Mouse (Mus musculus) stomach, embryonic 15.5 days (tissue): ENCODE results near the gene Fchsd2. TPM values are rescaled to one million over a fixed set of nuclear protein-coding genes. Genes with fewer than 3 reads are reported as not detected.

ENCODE experiments used
- ATAC-seq: fragments of 200-750 bp; cut with Nextera tagmentation; 2 replicates; pipeline ENCODE4 v1.8.0; 2017; ENCODE audit warnings: low read depth, moderate number of reproducible peaks, moderate TSS enrichment; ENCODE audit not compliant: insufficient read depth, low FRiP score
- H3K27ac ChIP-seq: fragments of 300-500 bp; sonication (generic); 2 replicates; pipeline ENCODE4 v1.5.1; 2015; ENCODE audit warnings: mild to moderate bottlenecking, inconsistent platforms
- H3K27me3 ChIP-seq: fragments of 300-500 bp; sonication (generic); replicated peaks from 2 replicates; pipeline ENCODE4 v1.6.1; 2015; ENCODE audit warnings: inconsistent platforms
- H3K36me3 ChIP-seq: fragments of 300-500 bp; sonication (generic); 2 replicates; pipeline ENCODE4 v1.6.1; 2015; ENCODE audit warnings: inconsistent platforms
- H3K4me1 ChIP-seq: fragments of 300-500 bp; sonication (generic); 2 replicates; pipeline ENCODE4 v1.6.1; 2015; ENCODE audit warnings: inconsistent platforms
- H3K4me2 ChIP-seq: fragments of 300-500 bp; sonication (generic); 2 replicates; pipeline ENCODE4 v1.6.1; 2015; ENCODE audit warnings: mild to moderate bottlenecking, inconsistent platforms
- H3K4me3 ChIP-seq: fragments of 300-500 bp; sonication (generic); replicated peaks from 2 replicates; pipeline ENCODE4 v1.5.1; 2015; ENCODE audit warnings: inconsistent platforms
- H3K9ac ChIP-seq: fragments of 300-500 bp; sonication (generic); 2 replicates; pipeline ENCODE4 v1.6.1; 2015; ENCODE audit warnings: inconsistent platforms
- H3K9me3 ChIP-seq: fragments of 300-500 bp; sonication (generic); 2 replicates; pipeline ENCODE4 v1.6.1; 2016; ENCODE audit warnings: inconsistent platforms
- WGBS: fragments of 180-500 bp; shearing (Covaris S2); methylation state at CpG from one replicate; pipeline ENCODE4 v1.1.7; 2015; 5-methylcytosine and 5-hydroxymethylcytosine counted together
- polyA plus RNA-seq: library from polyadenylated mRNA; unstranded; fragments of >200 nt; fragmentation: Nextera tagmentation; extraction: Ambion mirVana; gene quantifications from 2 replicates; pipeline ENCODE4 v1.2.1, GENCODE M21; 2015

The Fchsd2 gene
- polyA plus RNA-seq, 1 experiment from 2014 or later, result 20.0 TPM

GRCm38 (mm10) chr7:101324142-101324962 lies 231.7 kb downstream of the Fchsd2 start:
- Histone ChIP-seq H3K9ac (no peak overlapping the region), H3K27ac (peak overlapping the region; percentile 61; the same call in 1 of the 2 replicates)

GRCm38 (mm10) chr7:101326006-101326405 lies 233.3 kb downstream of the Fchsd2 start:
- no peak overlapping the region for H3K27ac ChIP-seq
- 67% methylated on average over 5 of the region's 5 CpGs for WGBS

More at GRCm38 (mm10) chr7:101324142-101324962, 231.7 kb downstream of the Fchsd2 start:
- Histone ChIP-seq H3K4me2 (peak overlapping the region; percentile 94), H3K4me1 (peaks cover 42% of the 10 kb centered on the region), H3K9me3 (no peaks in the 10 kb centered on the region), H3K4me3 (peak overlapping the region; percentile 80; the same call in 1 of the 2 replicates), H3K36me3 (0 out of 2 replicates have a peak, but pooled peaks cover 4% of the 10 kb centered on the region), H3K27me3 (no peaks in the 10 kb centered on the region)
- 42% methylated on average over 6 of the region's 6 CpGs for WGBS
- ATAC-seq, result no peak

GRCm38 (mm10) chr7:101327263-101327662 lies 234.6 kb downstream of the Fchsd2 start:
- no peak for ATAC-seq

More at GRCm38 (mm10) chr7:101326006-101326405, 233.3 kb downstream of the Fchsd2 start:
- Histone ChIP-seq H3K9me3 (no peaks in the 10 kb centered on the region), H3K4me1 (peaks cover 44% of the 10 kb centered on the region; the same call in 1 of the 2 replicates), H3K36me3 (0 out of 2 replicates have a peak, but pooled peaks cover 4% of the 10 kb centered on the region), H3K27me3 (no peaks in the 10 kb centered on the region), H3K4me3 (no peak overlapping the region), H3K4me2 (0 out of 2 replicates have a peak overlapping the region, but pooled peaks have one; percentile 2), H3K9ac (no peak overlapping the region)
- no peak for ATAC-seq

GRCm38 (mm10) chr7:101327786-101328185 lies 235.1 kb downstream of the Fchsd2 start:
- 0 out of 2 replicates have a peak, but pooled peaks cover 4% of the 10 kb centered on the region for H3K36me3 ChIP-seq
- no peaks in the 10 kb centered on the region for H3K27me3 ChIP-seq
- no peak overlapping the region for H3K4me2 ChIP-seq
- H3K27ac ChIP-seq, result no peak overlapping the region
- no peak overlapping the region for H3K9ac ChIP-seq
- WGBS, result 86% methylated on average over 2 of the region's 2 CpGs
- no peak for ATAC-seq
- H3K9me3 ChIP-seq, result no peaks in the 10 kb centered on the region
- H3K4me3 ChIP-seq, result no peak overlapping the region
- peaks cover 44% of the 10 kb centered on the region; the same call in 1 of the 2 replicates for H3K4me1 ChIP-seq

More at GRCm38 (mm10) chr7:101327263-101327662, 234.6 kb downstream of the Fchsd2 start:
- H3K9ac ChIP-seq, result no peak overlapping the region
- H3K36me3 ChIP-seq, result 0 out of 2 replicates have a peak, but pooled peaks cover 4% of the 10 kb centered on the region
- no peaks in the 10 kb centered on the region for H3K9me3 ChIP-seq
- 60% methylated on average over 5 of the region's 5 CpGs for WGBS
- peaks cover 44% of the 10 kb centered on the region; the same call in 1 of the 2 replicates for H3K4me1 ChIP-seq
- no peaks in the 10 kb centered on the region for H3K27me3 ChIP-seq
- H3K4me2 ChIP-seq, result peak overlapping the region; percentile 13; the same call in 1 of the 2 replicates
- H3K4me3 ChIP-seq, result no peak overlapping the region
- no peak overlapping the region for H3K27ac ChIP-seq

- Histone ChIP-seq H3K4me3 (no peak overlapping the region), H3K4me1 (peaks cover 40% of the 10 kb centered on the region; the same call in 1 of the 2 replicates), H3K27ac (peak overlapping the region; percentile 16; the same call in 1 of the 2 replicates), H3K4me2 (no peak overlapping the region), H3K9me3 (no peaks in the 10 kb centered on the region), H3K9ac (no peak overlapping the region), H3K27me3 (no peaks in the 10 kb centered on the region), H3K36me3 (0 out of 2 replicates have a peak, but pooled peaks cover 4% of the 10 kb centered on the region)
- ATAC-seq, result no peak
- 67% methylated on average over 4 of the region's 4 CpGs for WGBS
These were observed 236.0 kb downstream of the Fchsd2 start for GRCm38 (mm10) chr7:101328621-101329158.

- Histone ChIP-seq H3K9me3 (no peaks in the 10 kb centered on the region), H3K9ac (no peak overlapping the region), H3K4me3 (no peak overlapping the region), H3K4me1 (peaks cover 33% of the 10 kb centered on the region; the same call in 1 of the 2 replicates), H3K27me3 (no peaks in the 10 kb centered on the region), H3K27ac (no peak overlapping the region), H3K4me2 (no peak overlapping the region), H3K36me3 (0 out of 2 replicates have a peak, but pooled peaks cover 4% of the 10 kb centered on the region)
- WGBS, result 71% methylated on average over 4 of the region's 4 CpGs
- ATAC-seq, result no peak
These were observed 236.9 kb downstream of the Fchsd2 start for GRCm38 (mm10) chr7:101329606-101330005.

GRCm38 (mm10) chr7:101330074-101330840 lies 237.6 kb downstream of the Fchsd2 start:
- peak; percentile 18; the same call in 1 of the 2 replicates for ATAC-seq
- no peaks in the 10 kb centered on the region for H3K9me3 ChIP-seq
- H3K27me3 ChIP-seq, result no peaks in the 10 kb centered on the region
- peaks cover 33% of the 10 kb centered on the region for H3K4me1 ChIP-seq
- 0 out of 2 replicates have a peak, but pooled peaks cover 4% of the 10 kb centered on the region for H3K36me3 ChIP-seq
- H3K27ac ChIP-seq, result no peak overlapping the region
- no peak overlapping the region for H3K4me2 ChIP-seq
- no peak overlapping the region for H3K4me3 ChIP-seq
- 66% methylated on average over 10 of the region's 10 CpGs for WGBS
- H3K9ac ChIP-seq, result no peak overlapping the region

- H3K4me3 ChIP-seq, result no peak overlapping the region
- no peak for ATAC-seq
- no peak overlapping the region for H3K27ac ChIP-seq
- peaks cover 33% of the 10 kb centered on the region for H3K4me1 ChIP-seq
- 0 out of 2 replicates have a peak, but pooled peaks cover 4% of the 10 kb centered on the region for H3K36me3 ChIP-seq
- WGBS, result 85% methylated on average over 4 of the region's 4 CpGs
- H3K9me3 ChIP-seq, result no peaks in the 10 kb centered on the region
- H3K4me2 ChIP-seq, result no peak overlapping the region
- H3K9ac ChIP-seq, result no peak overlapping the region
- no peaks in the 10 kb centered on the region for H3K27me3 ChIP-seq
These were observed 238.1 kb downstream of the Fchsd2 start for GRCm38 (mm10) chr7:101330841-101331173.

- Histone ChIP-seq H3K4me3 (no peak overlapping the region), H3K4me1 (peaks cover 33% of the 10 kb centered on the region), H3K27me3 (no peaks in the 10 kb centered on the region), H3K9ac (no peak overlapping the region), H3K27ac (no peak overlapping the region), H3K36me3 (0 out of 2 replicates have a peak, but pooled peaks cover 4% of the 10 kb centered on the region), H3K9me3 (no peaks in the 10 kb centered on the region), H3K4me2 (no peak overlapping the region)
- WGBS, result 87% methylated on average over 5 of the region's 5 CpGs
- no peak for ATAC-seq
These were observed 239.6 kb downstream of the Fchsd2 start for GRCm38 (mm10) chr7:101332045-101332831.
